Mouse (Mus musculus): ENCODE measurements around the gene Mfsd12.

- no peak for TF ChIP-seq HCFC1 (IDR thresholded peaks at IDR 0.05; ENCODE audit: borderline replicate concordance, insufficient read depth, low read length)
- TF ChIP-seq MAFK (IDR thresholded peaks at IDR 0.05; ENCODE audit: insufficient read depth, low read depth, low read length), result peak; percentile 89
- TF ChIP-seq ZNF384 (IDR thresholded peaks at IDR 0.05; ENCODE audit: low read depth, low read length), result no peak
- TF ChIP-seq ZC3H11A (IDR thresholded peaks at IDR 0.05; ENCODE audit: borderline replicate concordance, low read depth, low read length), result no peak
These were observed 2.4 kb upstream of the Mfsd12 start for GRCm38 (mm10) chr10:81354738-81355477.

Data from ES-E14 (cell line).